Mouse (Mus musculus) forelimb bud, embryonic 11.5 days (tissue): Measurements from ENCODE around the gene Rpl18.

ENCODE experiments used
- DNase-seq: peaks from one replicate; pipeline ENCODE4 v3.0.0-alpha.2; 2012; ENCODE audit warnings: low read depth, low spot score

The Rpl18 gene

GRCm38 (mm10) chr7:45715090-45715708, at the start of gene Rpl18:
Gene Rpl18, plus strand, starts transcription at chr7:45715457.
- DNase-seq = peak; percentile 95

- DNase-seq = no peak
Observed at GRCm38 (mm10) chr7:45666161-45666560, 49.1 kb upstream of the Rpl18 start, which contains the start of gene Fut2. Gene Fut2, minus strand, starts transcription at chr7:45666394.

- DNase-seq = no peak
Observed at GRCm38 (mm10) chr7:45667761-45668160, 47.5 kb upstream of the Rpl18 start.

GRCm38 (mm10) chr7:45668921-45669320, 46.3 kb upstream of the Rpl18 start:
- no peak for DNase-seq

GRCm38 (mm10) chr7:45677627-45678295, 37.5 kb upstream of the Rpl18 start:
- no peak for DNase-seq

- DNase-seq = no peak
Observed at GRCm38 (mm10) chr7:45678513-45678912, 36.7 kb upstream of the Rpl18 start.

- DNase-seq = no peak
Observed at GRCm38 (mm10) chr7:45679966-45680621, 35.2 kb upstream of the Rpl18 start.

- DNase-seq = no peak
Observed at GRCm38 (mm10) chr7:45681046-45681736, 34.1 kb upstream of the Rpl18 start.

- DNase-seq = peak; percentile 94
Observed at GRCm38 (mm10) chr7:45682144-45683126, 32.8 kb upstream of the Rpl18 start.

- DNase-seq = no peak
Observed at GRCm38 (mm10) chr7:45683396-45684050, 31.7 kb upstream of the Rpl18 start, which contains the start of gene Ntn5. Gene Ntn5, plus strand, starts transcription at chr7:45684022.

GRCm38 (mm10) chr7:45685811-45686210, 29.4 kb upstream of the Rpl18 start:
- DNase-seq = no peak

- DNase-seq = no peak
Observed at GRCm38 (mm10) chr7:45686841-45687240, 28.4 kb upstream of the Rpl18 start.

- no peak for DNase-seq
Observed at GRCm38 (mm10) chr7:45689099-45689498, 26.2 kb upstream of the Rpl18 start.

GRCm38 (mm10) chr7:45689800-45690199, 25.5 kb upstream of the Rpl18 start:
- no peak for DNase-seq

GRCm38 (mm10) chr7:45692364-45692763, 22.9 kb upstream of the Rpl18 start:
- DNase-seq = no peak

GRCm38 (mm10) chr7:45693921-45694591, 21.2 kb upstream of the Rpl18 start, which contains the start of gene Sec1:
Gene Sec1, minus strand, starts transcription at chr7:45694402.
- no peak for DNase-seq

GRCm38 (mm10) chr7:45695098-45695497, 20.2 kb upstream of the Rpl18 start:
- DNase-seq = peak; percentile 55

GRCm38 (mm10) chr7:45697894-45698293, 17.4 kb upstream of the Rpl18 start:
- DNase-seq = no peak

GRCm38 (mm10) chr7:45699523-45700141, 15.6 kb upstream of the Rpl18 start, which contains the start of gene Car11:
Gene Car11, plus strand, starts transcription at chr7:45699843.
- DNase-seq = no peak
